Comparison of ENCODE assay signal across 8 mouse cellular contexts in the genomic region with DNA sequence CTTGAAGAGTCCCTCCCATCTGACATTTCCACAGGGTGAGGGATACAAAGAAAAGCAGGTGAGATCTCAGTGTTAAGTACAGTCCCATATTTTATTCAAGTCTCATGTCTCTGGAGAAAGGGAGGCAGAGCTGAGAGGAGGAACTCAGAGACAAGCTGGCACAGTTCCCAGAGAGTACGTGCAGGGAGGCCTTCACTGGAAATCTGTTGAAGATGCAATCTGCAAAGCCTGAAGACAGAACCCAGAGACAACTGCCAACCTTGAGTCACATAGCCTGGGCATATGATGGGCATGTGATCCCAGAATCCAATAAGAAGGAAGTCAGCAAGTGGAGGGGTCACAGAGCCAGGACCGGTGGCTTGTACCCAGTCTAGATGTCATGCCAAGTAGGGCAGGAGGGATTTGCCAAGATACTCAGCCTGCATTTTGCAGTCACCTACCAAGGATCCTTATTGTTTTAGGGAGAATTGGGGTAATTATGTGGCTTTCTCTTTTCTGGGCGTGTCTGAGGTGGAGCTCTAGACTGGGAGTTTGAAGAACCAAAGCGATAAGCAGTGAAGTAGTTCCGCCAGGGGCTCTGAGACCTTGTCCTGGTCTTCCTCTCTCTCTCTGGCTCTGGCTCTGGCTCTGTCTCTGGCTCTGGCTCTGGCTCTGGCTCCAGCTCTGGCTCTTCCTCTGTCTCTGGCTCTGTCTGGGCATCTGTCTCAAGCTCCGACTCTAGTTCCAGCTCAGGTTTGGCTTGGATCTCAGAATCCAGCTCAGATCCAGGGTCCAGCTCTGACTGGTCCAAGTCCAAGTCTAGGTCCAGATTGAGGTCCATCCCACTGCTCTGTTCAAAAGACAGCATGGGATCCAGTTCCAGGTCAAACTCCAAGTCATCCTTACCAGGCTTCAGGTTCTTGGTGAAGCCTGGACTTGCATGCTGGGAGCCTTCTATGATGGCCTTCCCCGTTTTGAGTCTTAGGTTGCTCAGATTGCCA. TPM values are rescaled to one million over a fixed set of nuclear protein-coding genes. Genes with fewer than 3 reads are reported as not detected.
DNase-seq lines count a peak whose midpoint lies in the region; ATAC-seq lines count a peak whose summit lies in the region.

No protein-coding gene starts in this region.

- no peaks in the 10 kb centered on the region for H3K9me3 ChIP-seq in forebrain, embryonic 15.5 days
- no peaks in the 10 kb centered on the region for H3K9me3 ChIP-seq in forebrain, embryonic 11.5 days (ENCODE audit: control insufficient read depth, low read length)
- H3K9me3 ChIP-seq in midbrain, embryonic 14.5 days (ENCODE audit: control insufficient read depth, low read length), result no peaks in the 10 kb centered on the region
- no peaks in the 10 kb centered on the region for H3K9me3 ChIP-seq in midbrain, embryonic 13.5 days

- DNase-seq in forebrain, embryonic 11.5 days (ENCODE audit: low spot score), result no peak
- DNase-seq in midbrain, embryonic 14.5 days, result peak; percentile 40
- DNase-seq in kidney, postnatal 25 days, result peak; percentile 37 to 42
- peak; percentile 73 for DNase-seq in right cerebral cortex, postnatal 14 days
- DNase-seq in thymus, postnatal 4 days, result no peak

- 0 out of 2 replicates have a peak overlapping the region, but pooled peaks have one; percentile 27 for H3K27ac ChIP-seq in forebrain, embryonic 15.5 days (replicated peaks)
- H3K27ac ChIP-seq in forebrain, embryonic 11.5 days (ENCODE audit: low read depth, low read length), result no peak overlapping the region
- no peak overlapping the region for H3K27ac ChIP-seq in midbrain, embryonic 14.5 days (replicated peaks; ENCODE audit: low read depth, low read length)
- H3K27ac ChIP-seq in midbrain, embryonic 13.5 days, result no peak overlapping the region

- H3K4me3 ChIP-seq in forebrain, embryonic 15.5 days, result no peak overlapping the region
- no peak overlapping the region for H3K4me3 ChIP-seq in forebrain, embryonic 11.5 days (ENCODE audit: low read depth, low read length)
- no peak overlapping the region for H3K4me3 ChIP-seq in midbrain, embryonic 14.5 days (replicated peaks; ENCODE audit: low read depth, low read length)
- H3K4me3 ChIP-seq in midbrain, embryonic 13.5 days (replicated peaks), result no peak overlapping the region

- no peaks in the 10 kb centered on the region for H3K4me1 ChIP-seq in forebrain, embryonic 15.5 days
- H3K4me1 ChIP-seq in forebrain, embryonic 11.5 days (replicated peaks; ENCODE audit: control insufficient read depth, insufficient read depth, low read length), result no peaks in the 10 kb centered on the region
- no peaks in the 10 kb centered on the region for H3K4me1 ChIP-seq in midbrain, embryonic 14.5 days (ENCODE audit: control insufficient read depth, insufficient read depth, low read length)
- H3K4me1 ChIP-seq in midbrain, embryonic 13.5 days (replicated peaks), result no peaks in the 10 kb centered on the region

- H3K36me3 ChIP-seq in forebrain, embryonic 15.5 days, result no peaks in the 10 kb centered on the region
- H3K36me3 ChIP-seq in forebrain, embryonic 11.5 days (ENCODE audit: control insufficient read depth, insufficient read depth, low read length), result no peaks in the 10 kb centered on the region
- H3K36me3 ChIP-seq in midbrain, embryonic 14.5 days (ENCODE audit: control insufficient read depth, insufficient read depth, low read length), result no peaks in the 10 kb centered on the region
- H3K36me3 ChIP-seq in midbrain, embryonic 13.5 days, result no peaks in the 10 kb centered on the region

- WGBS in forebrain, embryonic 15.5 days, result 77% methylated on average over 7 of the region's 7 CpGs
- 95% methylated on average over 7 of the region's 7 CpGs for WGBS in forebrain, embryonic 11.5 days
- 90% methylated on average over 7 of the region's 7 CpGs for WGBS in midbrain, embryonic 14.5 days
- WGBS in midbrain, embryonic 13.5 days, result 87% methylated on average over 7 of the region's 7 CpGs

- ATAC-seq in forebrain, embryonic 15.5 days (replicated peaks), result no peak
- ATAC-seq in forebrain, embryonic 11.5 days (replicated peaks; ENCODE audit: low FRiP score), result no peak
- no peak for ATAC-seq in midbrain, embryonic 14.5 days (ENCODE audit: low FRiP score, low TSS enrichment)
- ATAC-seq in midbrain, embryonic 13.5 days, result no peak
- no peak for ATAC-seq in erythroid progenitor cell, adult 5-6 weeks (replicated peaks; ENCODE audit: low FRiP score, poor library complexity, severe bottlenecking)

- H3K27me3 ChIP-seq in forebrain, embryonic 15.5 days, result no peaks in the 10 kb centered on the region
- no peaks in the 10 kb centered on the region for H3K27me3 ChIP-seq in forebrain, embryonic 11.5 days (ENCODE audit: control insufficient read depth, insufficient read depth, low read length)
- H3K27me3 ChIP-seq in midbrain, embryonic 14.5 days (ENCODE audit: control insufficient read depth, insufficient read depth, low read length), result no peaks in the 10 kb centered on the region
- no peaks in the 10 kb centered on the region for H3K27me3 ChIP-seq in midbrain, embryonic 13.5 days

- no peak overlapping the region for H3K4me2 ChIP-seq in forebrain, embryonic 15.5 days (replicated peaks)
- no peak overlapping the region for H3K4me2 ChIP-seq in forebrain, embryonic 11.5 days (ENCODE audit: low read depth, low read length, severe bottlenecking)
- no peak overlapping the region for H3K4me2 ChIP-seq in midbrain, embryonic 14.5 days (ENCODE audit: low read length)
- no peak overlapping the region for H3K4me2 ChIP-seq in midbrain, embryonic 13.5 days (replicated peaks)

- H3K9ac ChIP-seq in forebrain, embryonic 15.5 days (replicated peaks), result no peak overlapping the region
- no peak overlapping the region for H3K9ac ChIP-seq in forebrain, embryonic 11.5 days (ENCODE audit: low read length)
- no peak overlapping the region for H3K9ac ChIP-seq in midbrain, embryonic 14.5 days (replicated peaks; ENCODE audit: low read length)
- H3K9ac ChIP-seq in midbrain, embryonic 13.5 days (replicated peaks), result no peak overlapping the region

RNA-seq across cellular contexts. Expression of a gene that starts 15.5 kb away (rescaled TPM):
- 103 and 112 TPM in 2 replicates for polyA plus RNA-seq in forebrain, embryonic 15.5 days (2015; fragmentation: Nextera tagmentation; extraction: Ambion mirVana)
- 135 and 141 TPM in 2 replicates for polyA plus RNA-seq in forebrain, embryonic 11.5 days (2014; fragmentation: Nextera tagmentation; extraction: Ambion mirVana)
- polyA plus RNA-seq in midbrain, embryonic 14.5 days (2014; fragmentation: Nextera tagmentation; extraction: Ambion mirVana), result 101 and 125 TPM in 2 replicates
- polyA plus RNA-seq in midbrain, embryonic 13.5 days (2015; fragmentation: Nextera tagmentation; extraction: Ambion mirVana), result 110 and 113 TPM in 2 replicates
- total RNA-seq in erythroid progenitor cell, adult 5-6 weeks (2015; ENCODE audit: low replicate concordance), result 14.7 and 15.1 TPM in 2 replicates
- total RNA-seq in erythroid progenitor cell, adult 5-6 weeks (2017; ENCODE audit: low replicate concordance), result 23.9 and 36.2 TPM in 2 replicates

RNA-seq across cellular contexts. Expression of a gene that starts 52.0 kb away (rescaled TPM):
- 1.4 and 1.7 TPM in 2 replicates for polyA plus RNA-seq in forebrain, embryonic 15.5 days (2015; fragmentation: Nextera tagmentation; extraction: Ambion mirVana)
- 0.49 and 1.0 TPM in 2 replicates for polyA plus RNA-seq in forebrain, embryonic 11.5 days (2014; fragmentation: Nextera tagmentation; extraction: Ambion mirVana)
- polyA plus RNA-seq in midbrain, embryonic 14.5 days (2014; fragmentation: Nextera tagmentation; extraction: Ambion mirVana), result 1.4 and 1.8 TPM in 2 replicates
- 1.0 and 1.3 TPM in 2 replicates for polyA plus RNA-seq in midbrain, embryonic 13.5 days (2015; fragmentation: Nextera tagmentation; extraction: Ambion mirVana)
- 5.0 TPM in 1 of 2 replicates, not detected in the other for total RNA-seq in erythroid progenitor cell, adult 5-6 weeks (2015; ENCODE audit: low replicate concordance)
- total RNA-seq in erythroid progenitor cell, adult 5-6 weeks (2017; ENCODE audit: low replicate concordance), result 1.3 and 3.9 TPM in 2 replicates

RNA-seq across cellular contexts. Expression of a gene that starts 53.1 kb away (rescaled TPM):
- polyA plus RNA-seq in forebrain, embryonic 15.5 days (2015; fragmentation: Nextera tagmentation; extraction: Ambion mirVana), result 29.2 and 30.7 TPM in 2 replicates
- 51.7 and 52.3 TPM in 2 replicates for polyA plus RNA-seq in forebrain, embryonic 11.5 days (2014; fragmentation: Nextera tagmentation; extraction: Ambion mirVana)
- polyA plus RNA-seq in midbrain, embryonic 14.5 days (2014; fragmentation: Nextera tagmentation; extraction: Ambion mirVana), result 26.8 and 32.7 TPM in 2 replicates
- polyA plus RNA-seq in midbrain, embryonic 13.5 days (2015; fragmentation: Nextera tagmentation; extraction: Ambion mirVana), result 23.3 and 27.0 TPM in 2 replicates
- total RNA-seq in erythroid progenitor cell, adult 5-6 weeks (2015; ENCODE audit: low replicate concordance), result 53.7 and 58.7 TPM in 2 replicates
- 63.1 and 64.9 TPM in 2 replicates for total RNA-seq in erythroid progenitor cell, adult 5-6 weeks (2017; ENCODE audit: low replicate concordance)

Comparison
In these comparisons a context has a peak if more than half of its experiments do, and no peak if none do; other contexts are left out.
1. DNase-seq: peak in midbrain, embryonic 14.5 days (single experiment), kidney, postnatal 25 days (2 of 2) and right cerebral cortex, postnatal 14 days (single experiment); none in forebrain, embryonic 11.5 days (single experiment) and thymus, postnatal 4 days (single experiment).